Mouse (Mus musculus): ENCODE measurements around the gene Cep68. TPM values are rescaled to one million over a fixed set of nuclear protein-coding genes. Genes with fewer than 3 reads are reported as not detected.
A peak's percentile ranks its signal among the peaks of the same experiment; 100 is the strongest.

Cep68 gene
- polyA plus RNA-seq, 1 experiment from 2014 or later: 37.3 TPM

GRCm38 (mm10) chr11:20217227-20217626, 32.0 kb downstream of the Cep68 start:
- Histone ChIP-seq H3K27me3 (no peaks in the 10 kb centered on the region), H3K9me3 (no peaks in the 10 kb centered on the region), H3K9ac (replicated peaks) (no peak overlapping the region), H3K36me3 (peaks cover 49% of the 10 kb centered on the region), H3K4me2 (replicated peaks) (no peak overlapping the region), H3K4me1 (peaks cover 3% of the 10 kb centered on the region; the same call in 1 of the 2 replicates), H3K4me3 (no peak overlapping the region), H3K27ac (replicated peaks) (no peak overlapping the region)
- 100% methylated on average over 1 of the region's 1 CpGs for WGBS
- no peak for ATAC-seq (ENCODE audit: low FRiP score, low read depth)

- H3K9me3 ChIP-seq: no peaks in the 10 kb centered on the region
Measured at GRCm38 (mm10) chr11:20216415-20216814, 32.8 kb downstream of the Cep68 start.

DNA sequence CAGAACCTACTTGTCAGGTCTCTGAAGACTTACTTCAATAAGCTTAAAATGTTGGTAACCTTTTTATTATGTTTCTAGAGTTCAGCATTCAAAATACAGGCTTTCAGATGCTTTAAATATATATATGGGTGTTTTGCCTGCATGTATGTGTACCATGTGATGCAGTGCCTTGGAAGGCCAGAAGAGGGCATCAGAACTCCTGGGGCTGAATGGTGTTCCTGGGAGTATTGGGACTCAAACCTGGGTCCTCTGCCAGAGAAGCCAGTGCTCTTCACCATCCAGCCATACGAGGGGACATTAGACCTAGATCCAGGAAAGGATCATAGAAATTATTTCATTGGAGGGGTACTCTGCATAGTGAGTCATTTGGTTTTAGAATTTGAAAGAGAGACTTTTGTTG, 34.5 kb downstream of the Cep68 start:
- peaks cover 39% of the 10 kb centered on the region for H3K36me3 ChIP-seq
- WGBS: 100% methylated on average over 1 of the region's 1 CpGs

More at GRCm38 (mm10) chr11:20216415-20216814, 32.8 kb downstream of the Cep68 start:
- ATAC-seq (ENCODE audit: low FRiP score, low read depth): no peak
- Histone ChIP-seq H3K27me3 (no peaks in the 10 kb centered on the region), H3K4me2 (replicated peaks) (no peak overlapping the region), H3K27ac (replicated peaks) (no peak overlapping the region), H3K4me3 (no peak overlapping the region), H3K36me3 (peaks cover 49% of the 10 kb centered on the region), H3K4me1 (peaks cover 3% of the 10 kb centered on the region; the same call in 1 of the 2 replicates), H3K9ac (replicated peaks) (no peak overlapping the region)
- 90% methylated on average over 4 of the region's 4 CpGs for WGBS

DNA sequence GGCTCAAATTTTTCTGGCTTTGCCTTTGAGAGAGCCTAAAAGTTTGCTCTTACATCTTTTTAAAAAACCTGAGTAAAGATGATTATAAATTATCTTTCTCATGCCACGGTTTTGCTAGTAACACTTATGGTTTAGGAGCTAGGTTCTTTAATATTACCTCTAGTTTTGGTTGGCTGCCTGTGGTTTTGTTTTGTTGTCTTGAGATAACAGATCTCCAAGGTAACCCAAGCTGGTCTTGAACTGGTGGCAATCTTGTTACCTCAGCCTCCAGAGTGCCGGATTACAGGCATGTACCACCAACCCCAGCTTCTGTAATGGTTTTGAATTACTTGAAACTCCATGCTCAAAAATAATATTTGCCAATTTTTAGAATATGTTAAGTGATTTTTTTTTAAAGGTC, 37.4 kb downstream of the Cep68 start:
- ATAC-seq (ENCODE audit: low FRiP score, low read depth): no peak
- H3K9ac ChIP-seq (replicated peaks): no peak overlapping the region
- 86% methylated on average over 2 of the region's 2 CpGs for WGBS

More for the DNA sequence above, 34.5 kb downstream of the Cep68 start:
- no peak for ATAC-seq (ENCODE audit: low FRiP score, low read depth)
- H3K4me3 ChIP-seq: no peak overlapping the region
- no peaks in the 10 kb centered on the region for H3K27me3 ChIP-seq
- peaks cover 5% of the 10 kb centered on the region; the same call in 1 of the 2 replicates for H3K4me1 ChIP-seq
- H3K27ac ChIP-seq (replicated peaks): no peak overlapping the region
- H3K4me2 ChIP-seq (replicated peaks): no peak overlapping the region
- H3K9me3 ChIP-seq: no peaks in the 10 kb centered on the region
- no peak overlapping the region for H3K9ac ChIP-seq (replicated peaks)

GRCm38 (mm10) chr11:20207589-20207988, 41.6 kb downstream of the Cep68 start:
- H3K4me2 ChIP-seq (replicated peaks): no peak overlapping the region
- WGBS: 79% methylated on average over 2 of the region's 2 CpGs
- no peak overlapping the region for H3K9ac ChIP-seq (replicated peaks)
- peaks cover 25% of the 10 kb centered on the region for H3K4me1 ChIP-seq
- H3K4me3 ChIP-seq: no peak overlapping the region
- no peaks in the 10 kb centered on the region for H3K36me3 ChIP-seq
- H3K27ac ChIP-seq (replicated peaks): no peak overlapping the region
- H3K27me3 ChIP-seq: no peaks in the 10 kb centered on the region
- ATAC-seq (ENCODE audit: low FRiP score, low read depth): no peak
- H3K9me3 ChIP-seq: no peaks in the 10 kb centered on the region

More for the DNA sequence above, 37.4 kb downstream of the Cep68 start:
- Histone ChIP-seq H3K4me1 (peaks cover 5% of the 10 kb centered on the region; the same call in 1 of the 2 replicates), H3K4me2 (replicated peaks) (no peak overlapping the region), H3K27ac (replicated peaks) (no peak overlapping the region), H3K4me3 (no peak overlapping the region), H3K36me3 (peaks cover 12% of the 10 kb centered on the region), H3K9me3 (no peaks in the 10 kb centered on the region), H3K27me3 (no peaks in the 10 kb centered on the region)

GRCm38 (mm10) chr11:20206626-20207223, 42.5 kb downstream of the Cep68 start:
- no peak overlapping the region for H3K27ac ChIP-seq (replicated peaks)
- H3K9ac ChIP-seq (replicated peaks): no peak overlapping the region
- WGBS: 86% methylated on average over 2 of the region's 2 CpGs
- H3K27me3 ChIP-seq: no peaks in the 10 kb centered on the region
- H3K36me3 ChIP-seq: no peaks in the 10 kb centered on the region
- no peak overlapping the region for H3K4me2 ChIP-seq (replicated peaks)
- no peaks in the 10 kb centered on the region for H3K9me3 ChIP-seq
- H3K4me3 ChIP-seq: no peak overlapping the region
- H3K4me1 ChIP-seq: peaks cover 30% of the 10 kb centered on the region
- ATAC-seq (ENCODE audit: low FRiP score, low read depth): no peak

DNA sequence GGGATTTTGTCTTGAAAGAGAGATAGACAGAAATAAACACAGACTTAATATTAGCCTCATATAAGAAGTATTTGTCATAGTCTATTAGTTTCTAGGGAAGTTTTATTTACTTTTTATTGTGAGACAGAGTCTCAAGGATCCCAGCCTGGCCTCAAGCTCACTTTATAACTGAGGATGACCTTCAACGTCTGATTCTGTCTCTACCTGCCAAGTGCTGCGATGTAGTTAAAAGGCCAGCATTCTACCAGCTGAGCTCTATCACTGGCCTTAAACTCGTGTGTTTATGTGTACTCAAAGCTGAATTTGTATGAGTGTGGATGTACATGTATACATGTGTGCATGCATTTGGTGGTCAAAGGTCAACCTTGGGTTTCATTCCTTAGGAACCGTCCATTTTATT, 43.7 kb downstream of the Cep68 start:
- Histone ChIP-seq H3K4me1 (peaks cover 28% of the 10 kb centered on the region), H3K4me3 (no peak overlapping the region), H3K9me3 (no peaks in the 10 kb centered on the region), H3K27me3 (no peaks in the 10 kb centered on the region), H3K4me2 (replicated peaks) (no peak overlapping the region), H3K27ac (replicated peaks) (no peak overlapping the region), H3K36me3 (no peaks in the 10 kb centered on the region), H3K9ac (replicated peaks) (no peak overlapping the region)
- ATAC-seq (ENCODE audit: low FRiP score, low read depth): no peak
- WGBS: 91% methylated on average over 4 of the region's 4 CpGs

- no peak overlapping the region for H3K9ac ChIP-seq (replicated peaks)
- no peak for ATAC-seq (ENCODE audit: low FRiP score, low read depth)
- H3K9me3 ChIP-seq: no peaks in the 10 kb centered on the region
- H3K36me3 ChIP-seq: no peaks in the 10 kb centered on the region
- no peak overlapping the region for H3K27ac ChIP-seq (replicated peaks)
- 86% methylated on average over 9 of the region's 9 CpGs for whole genome bisulfite sequencing
- H3K27me3 ChIP-seq: no peaks in the 10 kb centered on the region
- no peak overlapping the region for H3K4me2 ChIP-seq (replicated peaks)
- peaks cover 28% of the 10 kb centered on the region for H3K4me1 ChIP-seq
- no peak overlapping the region for H3K4me3 ChIP-seq
Measured at GRCm38 (mm10) chr11:20204870-20205446, 44.3 kb downstream of the Cep68 start.

GRCm38 (mm10) chr11:20204321-20204720, 44.9 kb downstream of the Cep68 start:
- 86% methylated on average over 2 of the region's 2 CpGs for WGBS
- Histone ChIP-seq H3K9me3 (no peaks in the 10 kb centered on the region), H3K36me3 (no peaks in the 10 kb centered on the region), H3K4me2 (replicated peaks) (peak overlapping the region; percentile 15; the same call in 1 of the 2 replicates), H3K9ac (replicated peaks) (no peak overlapping the region), H3K4me1 (peaks cover 28% of the 10 kb centered on the region), H3K4me3 (no peak overlapping the region), H3K27ac (replicated peaks) (no peak overlapping the region), H3K27me3 (no peaks in the 10 kb centered on the region)
- no peak for ATAC-seq (ENCODE audit: low FRiP score, low read depth)

DNA sequence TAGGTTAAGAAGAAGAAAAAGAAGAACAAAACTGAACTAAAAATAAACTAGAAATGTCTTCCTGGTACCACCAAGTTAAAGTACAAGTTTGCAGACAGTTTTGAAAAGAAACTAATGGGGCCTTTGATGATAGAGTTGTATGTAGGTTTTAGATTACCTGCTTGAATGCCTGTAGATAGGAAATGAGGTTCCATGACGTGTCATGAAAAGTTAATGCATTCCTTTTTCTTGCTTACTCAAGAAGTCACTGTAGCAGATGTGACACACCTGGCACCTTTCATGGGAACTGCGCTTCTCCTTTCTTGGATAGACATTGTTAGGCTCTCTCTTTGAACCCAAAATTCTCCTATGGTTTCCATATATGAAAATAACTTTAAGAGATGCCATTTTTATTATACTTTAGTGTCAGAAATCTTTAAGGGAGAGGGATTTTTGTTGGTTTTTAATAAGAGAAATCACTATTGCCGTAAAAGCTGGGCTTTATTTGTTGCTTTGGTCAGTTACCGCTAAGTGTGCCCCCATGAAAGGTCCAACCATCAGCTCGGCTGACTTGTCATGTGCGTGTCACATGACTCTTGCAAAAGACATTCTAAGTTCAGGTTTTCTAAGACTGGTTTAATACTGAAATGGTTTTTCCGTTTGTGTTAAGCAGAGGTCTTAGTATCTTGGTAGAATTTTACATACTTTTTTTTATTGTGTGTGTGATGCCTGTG, 46.8 kb downstream of the Cep68 start:
- ATAC-seq (ENCODE audit: low FRiP score, low read depth): no peak
- peak overlapping the region; percentile 96; the same call in 1 of the 2 replicates for H3K27ac ChIP-seq (replicated peaks)
- H3K9me3 ChIP-seq: no peaks in the 10 kb centered on the region
- WGBS: 58% methylated on average over 7 of the region's 7 CpGs
- peak overlapping the region; percentile 99 for H3K4me3 ChIP-seq
- no peaks in the 10 kb centered on the region for H3K27me3 ChIP-seq
- no peaks in the 10 kb centered on the region for H3K36me3 ChIP-seq
- peaks cover 28% of the 10 kb centered on the region for H3K4me1 ChIP-seq
- peak overlapping the region; percentile 72 for H3K4me2 ChIP-seq (replicated peaks)
- peak overlapping the region; percentile 97 for H3K9ac ChIP-seq (replicated peaks)

DNA sequence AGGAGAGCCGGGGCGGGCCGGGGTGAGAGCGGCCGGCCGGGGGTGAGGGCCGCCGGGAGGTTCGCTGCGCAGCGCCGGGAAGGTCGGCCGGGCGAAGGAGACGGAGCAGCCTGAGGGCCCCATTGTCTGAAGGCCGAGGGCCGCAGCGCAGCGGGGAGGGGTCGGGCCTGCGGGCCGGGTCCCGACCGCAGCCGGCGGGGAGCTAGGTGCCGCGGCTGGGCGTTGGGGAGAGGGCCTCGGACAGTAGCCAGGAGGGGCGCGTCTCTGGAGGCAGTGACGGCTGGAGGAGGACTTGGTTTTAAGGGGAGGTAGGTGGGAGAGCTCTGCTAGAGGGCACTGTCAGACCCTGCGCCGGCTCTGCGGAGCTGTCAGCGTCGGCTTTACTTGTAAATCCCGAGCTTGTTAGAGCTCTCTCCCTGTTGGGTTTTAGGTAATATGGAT, 47.5 kb downstream of the Cep68 start:
- H3K4me3 ChIP-seq: peak overlapping the region; percentile 99
- no peaks in the 10 kb centered on the region for H3K27me3 ChIP-seq
- WGBS: 0% methylated on average over 40 of the region's 40 CpGs
- no peaks in the 10 kb centered on the region for H3K36me3 ChIP-seq
- H3K27ac ChIP-seq (replicated peaks): peak overlapping the region; percentile 96
- peaks cover 28% of the 10 kb centered on the region for H3K4me1 ChIP-seq
- peak; percentile 20 for ATAC-seq (ENCODE audit: low FRiP score, low read depth)
- H3K4me2 ChIP-seq (replicated peaks): peak overlapping the region; percentile 72
- no peaks in the 10 kb centered on the region for H3K9me3 ChIP-seq
- peak overlapping the region; percentile 97 for H3K9ac ChIP-seq (replicated peaks)

Measured in midbrain, embryonic 12.5 days (tissue).